Mouse (Mus musculus) heart, embryonic 14.5 days (tissue): ENCODE measurements at regions not wholly inside any gene's neighbourhood (a gene's known extent, or its start where the extent isn't known, plus 50 kb on each side); places are given as distances from the start of the nearest gene placed in this dataset.

Experiments
- ATAC-seq: fragments of 200-750 bp; cut with Nextera tagmentation; 2 replicates; pipeline ENCODE4 v1.8.0; 2017; ENCODE audit warnings: low read depth, moderate TSS enrichment; ENCODE audit not compliant: insufficient number of reproducible peaks, insufficient read depth, low FRiP score
- H3K27ac ChIP-seq, 2 experiments: fragments of 200-500 bp in 1 of 2; fragments of 300-500 bp in 1 of 2; sonication (generic) in 1 of 2; replicated peaks in 1 of 2; 2 replicates each; pipeline ENCODE4 v1.5.1; 2012 to 2014; ENCODE audit warnings: low read depth in 2 of 2, low read length in 2 of 2, control low read depth in 1 of 2, mild to moderate bottlenecking in 1 of 2, mixed read lengths in 1 of 2; ENCODE audit not compliant: control insufficient read depth in 1 of 2, insufficient read depth in 1 of 2
- H3K27me3 ChIP-seq: fragments of 300-500 bp; sonication (generic); 2 replicates; pipeline ENCODE4 v1.6.1; 2014; ENCODE audit warnings: mild to moderate bottlenecking, low read length, control low read depth; ENCODE audit not compliant: control insufficient read depth, insufficient read depth
- H3K36me3 ChIP-seq: fragments of 300-500 bp; sonication (generic); 2 replicates; pipeline ENCODE4 v1.6.1; 2014; ENCODE audit warnings: mild to moderate bottlenecking, control low read depth, low read length, mixed read lengths; ENCODE audit not compliant: control insufficient read depth, insufficient read depth
- H3K4me1 ChIP-seq, 2 experiments: fragments of 200-500 bp in 1 of 2; fragments of 300-500 bp in 1 of 2; sonication (generic) in 1 of 2; 2 replicates each; pipeline ENCODE4 v1.6.1; 2012 to 2014; ENCODE audit warnings: low read length in 2 of 2, control low read depth in 1 of 2, mixed read lengths in 1 of 2; ENCODE audit not compliant: control insufficient read depth in 2 of 2, insufficient read depth in 2 of 2
- H3K4me2 ChIP-seq: fragments of 300-500 bp; sonication (generic); 2 replicates; pipeline ENCODE4 v1.6.1; 2014; ENCODE audit warnings: mild to moderate bottlenecking, low read length
- H3K4me3 ChIP-seq, 2 experiments: fragments of 200-500 bp in 1 of 2; fragments of 300-500 bp in 1 of 2; sonication (generic) in 1 of 2; 2 replicates each; pipeline ENCODE4 v1.5.1; 2012 to 2014; ENCODE audit warnings: low read length in 2 of 2, mild to moderate bottlenecking in 2 of 2, control low read depth in 1 of 2, low read depth in 1 of 2, moderate library complexity in 1 of 2; ENCODE audit not compliant: control insufficient read depth in 1 of 2, insufficient read depth in 1 of 2
- H3K9ac ChIP-seq: fragments of 300-500 bp; sonication (generic); 2 replicates; pipeline ENCODE4 v1.6.1; 2014; ENCODE audit warnings: mild to moderate bottlenecking, low read length
- H3K9me3 ChIP-seq: fragments of 300-500 bp; sonication (generic); 2 replicates; pipeline ENCODE4 v1.6.1; 2016; ENCODE audit warnings: low read length, control low read depth; ENCODE audit not compliant: control insufficient read depth
- WGBS: fragments of 180-500 bp; shearing (Covaris S2); extraction: QIAGEN DNeasy Blood & Tissue Kit; methylation state at CpG from one replicate; pipeline ENCODE4 v1.1.7; 2014; 5-methylcytosine and 5-hydroxymethylcytosine counted together

- WGBS = 90% methylated on average over 3 of the region's 3 CpGs
- ATAC-seq = no peak
Observed at GRCm38 (mm10) chr3:157842872-157843271, 82.0 kb downstream of the Cth start.

DNA sequence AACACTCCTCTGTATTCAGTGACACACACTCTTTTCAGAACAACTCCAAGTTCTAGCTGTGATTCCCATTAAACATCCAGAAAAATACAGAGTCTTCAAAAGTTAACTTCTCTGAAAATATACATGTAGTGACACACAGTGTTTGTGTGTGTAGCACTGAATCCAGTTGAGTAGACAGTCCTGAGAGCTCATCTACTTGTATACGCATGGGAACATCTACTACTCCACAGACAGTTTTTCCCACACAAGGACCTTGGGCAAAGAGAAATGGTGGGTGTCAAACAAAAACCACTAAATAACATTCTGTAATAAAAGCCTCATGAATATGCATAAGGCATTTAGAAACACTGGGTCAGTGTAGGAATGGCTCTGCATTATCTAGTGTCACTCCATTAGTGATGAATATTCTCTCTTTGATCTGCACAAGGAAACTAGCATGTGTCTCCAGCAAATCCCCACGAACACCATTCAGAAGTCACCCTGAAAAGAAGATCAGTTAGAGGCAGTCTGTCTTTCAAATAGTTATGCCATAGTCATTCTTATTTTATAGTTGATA lies 83.6 kb downstream of the Cth start:
- no peak overlapping the region for H3K9ac ChIP-seq
- ATAC-seq = no peak
- no peak overlapping the region for H3K4me2 ChIP-seq
- H3K4me1 ChIP-seq = peaks cover 0 to 2% of the 10 kb centered on the region in 2 experiments; a peak in 2 of 4 replicates
- no peak overlapping the region for H3K4me3 ChIP-seq
- H3K27ac ChIP-seq = no peak overlapping the region
- H3K36me3 ChIP-seq = no peaks in the 10 kb centered on the region
- H3K27me3 ChIP-seq = no peaks in the 10 kb centered on the region
- H3K9me3 ChIP-seq = no peaks in the 10 kb centered on the region
- 73% methylated on average over 2 of the region's 2 CpGs for WGBS

More at GRCm38 (mm10) chr3:157842872-157843271, 82.0 kb downstream of the Cth start:
- H3K36me3 ChIP-seq = no peaks in the 10 kb centered on the region
- no peak overlapping the region for H3K4me2 ChIP-seq
- no peaks in the 10 kb centered on the region for H3K9me3 ChIP-seq
- H3K27me3 ChIP-seq = no peaks in the 10 kb centered on the region
- no peak overlapping the region for H3K27ac ChIP-seq
- no peak overlapping the region for H3K4me3 ChIP-seq
- H3K9ac ChIP-seq = no peak overlapping the region
- peaks cover 0 to 4% of the 10 kb centered on the region in 2 experiments for H3K4me1 ChIP-seq

DNA sequence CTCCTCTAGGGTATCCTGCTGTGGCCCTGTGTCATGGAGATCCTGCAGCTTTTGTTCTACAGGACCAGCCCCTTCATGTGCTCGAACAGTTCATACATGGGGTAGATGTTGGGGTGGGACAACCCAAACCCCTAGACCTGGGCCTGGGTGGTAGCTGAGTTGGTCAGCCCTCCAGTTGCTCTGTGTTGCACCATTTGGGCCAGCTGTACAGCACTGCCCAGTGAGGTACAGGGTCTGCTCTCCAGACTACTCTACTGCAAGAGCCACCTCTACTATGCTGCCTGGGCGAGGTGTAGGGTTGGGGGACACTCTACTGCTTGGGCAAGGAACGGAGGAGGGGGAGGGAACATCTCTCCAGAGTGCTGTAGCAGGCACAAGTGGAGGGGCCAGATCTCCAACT lies 120.6 kb downstream of the Cth start:
- no peak for ATAC-seq
- H3K36me3 ChIP-seq = no peaks in the 10 kb centered on the region
- H3K4me3 ChIP-seq = no peak overlapping the region
- no peaks in the 10 kb centered on the region for H3K9me3 ChIP-seq
- WGBS = 60% methylated on average over 3 of the region's 3 CpGs
- H3K9ac ChIP-seq = no peak overlapping the region
- H3K27ac ChIP-seq = no peak overlapping the region
- no peaks in the 10 kb centered on the region for H3K4me1 ChIP-seq
- H3K4me2 ChIP-seq = no peak overlapping the region
- H3K27me3 ChIP-seq = no peaks in the 10 kb centered on the region

DNA sequence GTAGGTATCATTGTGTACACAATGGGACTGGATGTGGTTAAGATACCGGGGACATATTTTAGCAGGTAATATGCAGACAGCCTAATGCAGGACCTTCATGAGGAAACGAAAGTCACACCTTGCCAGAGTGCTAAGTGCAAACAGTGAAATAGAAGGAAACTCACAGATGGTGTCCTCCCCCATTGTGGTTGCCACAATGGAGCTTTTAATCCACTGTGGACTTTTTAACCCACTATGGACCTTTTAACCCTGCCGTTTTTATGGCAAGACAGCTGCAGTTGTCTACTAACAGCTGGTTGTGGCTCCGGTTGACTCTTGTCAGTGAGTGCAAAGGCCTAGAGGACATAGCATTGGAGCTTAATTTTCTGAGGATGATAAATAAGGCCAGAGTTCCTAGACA lies 121.5 kb downstream of the Cth start:
- 84% methylated on average over 4 of the region's 4 CpGs for WGBS
- no peak overlapping the region for H3K9ac ChIP-seq
- no peak overlapping the region for H3K4me3 ChIP-seq
- no peaks in the 10 kb centered on the region for H3K4me1 ChIP-seq
- H3K4me2 ChIP-seq = no peak overlapping the region
- H3K9me3 ChIP-seq = no peaks in the 10 kb centered on the region
- ATAC-seq = no peak
- no peaks in the 10 kb centered on the region for H3K36me3 ChIP-seq
- no peak overlapping the region for H3K27ac ChIP-seq
- H3K27me3 ChIP-seq = no peaks in the 10 kb centered on the region

DNA sequence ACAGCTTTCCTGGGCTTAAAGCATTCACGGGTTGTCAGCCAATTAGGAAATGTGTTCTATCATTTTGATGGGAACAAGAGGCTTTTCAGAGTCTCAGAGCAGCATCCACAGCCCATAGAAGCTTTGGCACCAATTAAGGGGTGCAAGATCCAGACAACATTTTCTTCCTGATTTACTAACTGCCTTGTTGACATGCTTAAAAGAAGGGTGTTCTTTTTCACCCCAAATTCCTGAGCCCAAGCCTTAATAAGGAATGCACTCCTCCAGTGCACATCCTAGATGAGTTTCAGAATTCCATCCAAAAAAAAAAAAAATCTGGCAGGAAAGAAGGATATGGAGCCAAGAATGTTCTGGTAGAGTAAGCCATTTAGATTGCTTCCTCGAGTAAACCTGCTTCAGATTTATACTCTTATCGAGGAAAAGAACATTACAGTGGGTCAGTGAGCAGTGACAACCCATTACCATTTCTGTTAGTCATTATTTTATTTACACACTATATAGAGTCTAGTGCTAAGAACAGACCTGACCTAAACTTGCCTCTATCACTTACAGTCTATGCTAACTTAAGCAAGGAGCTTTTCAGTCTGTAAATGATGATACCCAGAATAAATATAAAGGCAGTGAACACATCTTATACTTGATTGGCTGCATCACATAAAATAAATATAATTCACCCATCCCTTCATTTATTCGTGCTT lies 137.2 kb downstream of the Cth start:
- no peaks in the 10 kb centered on the region for H3K9me3 ChIP-seq
- H3K36me3 ChIP-seq = no peaks in the 10 kb centered on the region
- 53% methylated on average over 4 of the region's 4 CpGs for WGBS
- H3K27ac ChIP-seq = no peak overlapping the region
- H3K4me2 ChIP-seq = no peak overlapping the region
- H3K9ac ChIP-seq = no peak overlapping the region
- ATAC-seq = no peak
- H3K4me1 ChIP-seq = no peaks in the 10 kb centered on the region
- no peak overlapping the region for H3K4me3 ChIP-seq
- no peaks in the 10 kb centered on the region for H3K27me3 ChIP-seq

DNA sequence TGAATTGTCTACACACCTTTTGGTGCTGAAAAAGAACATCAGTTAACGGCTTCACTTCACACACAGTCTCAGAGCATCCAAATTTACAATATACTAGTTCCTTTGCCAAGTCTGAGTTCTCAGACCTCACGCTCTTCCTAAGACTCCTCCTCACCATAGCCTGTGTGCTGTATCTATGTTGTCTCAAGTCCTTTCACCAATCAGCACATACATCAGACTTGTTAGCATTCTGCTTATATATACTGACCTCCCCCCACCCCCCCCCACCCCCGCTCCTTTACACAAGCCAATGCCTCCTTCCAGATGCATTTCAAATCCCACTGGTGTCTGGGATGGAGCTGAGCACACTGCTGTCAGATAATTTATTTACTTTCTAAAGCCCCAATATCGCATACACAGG lies 143.8 kb downstream of the Cth start:
- 49% methylated on average over 4 of the region's 4 CpGs for WGBS
- Histone ChIP-seq H3K27ac (no peak overlapping the region), H3K9ac (no peak overlapping the region), H3K4me3 (no peak overlapping the region), H3K36me3 (no peaks in the 10 kb centered on the region), H3K4me1 (no peaks in the 10 kb centered on the region), H3K27me3 (no peaks in the 10 kb centered on the region), H3K4me2 (no peak overlapping the region), H3K9me3 (no peaks in the 10 kb centered on the region)
- ATAC-seq = no peak

DNA sequence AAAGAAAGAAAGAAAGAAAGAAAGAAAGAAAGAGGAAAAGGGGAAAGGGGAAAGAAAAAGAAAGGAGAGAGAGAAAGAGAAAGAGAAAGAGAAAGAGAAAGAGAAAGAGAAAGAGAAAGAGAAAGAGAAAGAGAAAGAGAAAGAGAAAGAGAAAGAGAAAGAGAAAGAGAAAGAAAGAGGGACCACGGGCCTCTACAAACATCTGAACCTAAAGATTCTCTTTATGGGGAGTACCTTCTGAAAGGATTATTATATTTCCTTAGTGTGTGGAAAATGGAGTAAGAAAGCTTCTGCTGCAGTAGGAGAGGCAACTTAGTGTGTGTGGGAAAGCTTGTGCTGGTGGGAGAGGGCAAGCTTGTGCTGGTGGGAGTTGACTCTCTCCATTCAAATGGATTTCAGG lies 147.1 kb downstream of the Cth start:
- no peaks in the 10 kb centered on the region for H3K4me1 ChIP-seq
- H3K4me3 ChIP-seq = no peak overlapping the region
- no peaks in the 10 kb centered on the region for H3K27me3 ChIP-seq
- H3K9ac ChIP-seq = no peak overlapping the region
- no peaks in the 10 kb centered on the region for H3K36me3 ChIP-seq
- no peak overlapping the region for H3K4me2 ChIP-seq
- H3K9me3 ChIP-seq = no peaks in the 10 kb centered on the region
- no peak for ATAC-seq
- no peak overlapping the region for H3K27ac ChIP-seq
- 92% methylated on average over 1 of the region's 1 CpGs for WGBS
